Mouse (Mus musculus) mouse embryonic stem cell (cell line): ENCODE results near the gene Recql5.

Experiments
- in situ Hi-C, 2 experiments: fragments of 300-500 bp; cut with MboI; formaldehyde crosslinking; loops; 1 replicate in 1 of 2; 3 replicates in 1 of 2; pipeline ENCODE4 v1.14.3; 2019 to 2020; ENCODE audit warnings: low sequenced_read_pairs in 2 of 2, low pct_unique_long_range_greater_than_20kb in 1 of 2, mixed read lengths in 1 of 2; ENCODE audit not compliant: unreplicated experiment in 1 of 2

Gene Recql5

GRCm38 (mm10) chr11:115904231-115904955 is 28.9 kb downstream of the Recql5 start:
- in situ Hi-C loops, result no loop called here

- in situ Hi-C loops, result no loop called here
These were observed 29.7 kb downstream of the Recql5 start for GRCm38 (mm10) chr11:115903384-115904230.

GRCm38 (mm10) chr11:115902831-115903230 is 30.4 kb downstream of the Recql5 start:
- in situ Hi-C loops, result no loop called here

GRCm38 (mm10) chr11:115902177-115902576 is 31.1 kb downstream of the Recql5 start:
- in situ Hi-C loops, result no loop called here

- in situ Hi-C loops, result no loop called here
These were observed 31.7 kb downstream of the Recql5 start for GRCm38 (mm10) chr11:115901338-115902161.

- in situ Hi-C loops, result no loop called here
These were observed 32.5 kb downstream of the Recql5 start for GRCm38 (mm10) chr11:115900561-115901337.

GRCm38 (mm10) chr11:115899486-115900266 is 33.6 kb downstream of the Recql5 start, which contains the start of gene Smim5:
Gene Smim5 (plus strand): TSS chr11:115899966.
- in situ Hi-C loops, result no loop called here

- in situ Hi-C loops, result no loop called here
These were observed 34.4 kb downstream of the Recql5 start for GRCm38 (mm10) chr11:115898886-115899285.

- in situ Hi-C loops, result no loop called here
These were observed 34.8 kb downstream of the Recql5 start for GRCm38 (mm10) chr11:115898446-115898845.

GRCm38 (mm10) chr11:115894755-115895520 is 38.3 kb downstream of the Recql5 start:
- in situ Hi-C loops, result no loop called here

- in situ Hi-C loops, result no loop called here
These were observed 40.2 kb downstream of the Recql5 start for GRCm38 (mm10) chr11:115893071-115893470.

GRCm38 (mm10) chr11:115892213-115892612 is 41.1 kb downstream of the Recql5 start:
- in situ Hi-C loops, result no loop called here

- in situ Hi-C loops, result no loop called here
These were observed 44.1 kb downstream of the Recql5 start for GRCm38 (mm10) chr11:115889159-115889558.

- in situ Hi-C loops, result no loop called here
These were observed 45.3 kb downstream of the Recql5 start for GRCm38 (mm10) chr11:115888020-115888419.

- in situ Hi-C loops, result no loop called here
These were observed 46.8 kb downstream of the Recql5 start for GRCm38 (mm10) chr11:115886446-115886845.

- in situ Hi-C loops, result no loop called here
These were observed 48.0 kb downstream of the Recql5 start for GRCm38 (mm10) chr11:115885281-115885680.

GRCm38 (mm10) chr11:115884361-115884760 is 48.9 kb downstream of the Recql5 start:
- in situ Hi-C loops, result no loop called here
